Mouse (Mus musculus) MEL (cell line): ENCODE results near the gene G6pc3. TPM values are rescaled to one million over a fixed set of nuclear protein-coding genes. Genes with fewer than 3 reads are reported as not detected.

Experiments
- DNase-seq: peaks from one replicate; pipeline ENCODE4 v3.0.0; 2011; ENCODE audit warnings: low read depth, low spot score
- H3K27ac ChIP-seq: 2 replicates; pipeline ENCODE4 v1.5.1; 2012; ENCODE audit warnings: low read depth, mild to moderate bottlenecking, control low read depth, low read length, moderate library complexity; ENCODE audit not compliant: control insufficient read depth
- H3K27me3 ChIP-seq, 2 experiments: fragments of 150-350 bp in 1 of 2; sonication (generic) in 1 of 2; 2 replicates each; pipeline ENCODE4 v1.6.1; 2012; ENCODE audit warnings: low read length in 2 of 2, mild to moderate bottlenecking in 2 of 2, improper control_type of control experiment in 1 of 2, moderate library complexity in 1 of 2; ENCODE audit not compliant: insufficient read depth in 2 of 2, control insufficient read depth in 1 of 2
- H3K36me3 ChIP-seq, 2 experiments: 2 replicates each; pipeline ENCODE4 v1.6.1; 2012 to 2014; ENCODE audit warnings: low read length in 2 of 2, improper control_type of control experiment in 1 of 2, inconsistent platforms in 1 of 2, mild to moderate bottlenecking in 1 of 2; ENCODE audit not compliant: insufficient read depth in 2 of 2, control insufficient read depth in 1 of 2
- H3K4me1 ChIP-seq, 2 experiments: fragments of 150-350 bp in 1 of 2; sonication (generic) in 1 of 2; 2 replicates each; pipeline ENCODE4 v1.6.1; 2012; ENCODE audit warnings: low read length in 2 of 2, improper control_type of control experiment in 1 of 2, mild to moderate bottlenecking in 1 of 2; ENCODE audit not compliant: insufficient read depth in 2 of 2, control insufficient read depth in 1 of 2
- H3K4me3 ChIP-seq, 2 experiments: fragments of 150-350 bp in 1 of 2; sonication (generic) in 1 of 2; 2 replicates each; pipeline ENCODE4 v1.5.1; 2012; ENCODE audit warnings: low read depth in 2 of 2, low read length in 2 of 2, mild to moderate bottlenecking in 2 of 2, moderate library complexity in 2 of 2, control low read depth in 1 of 2, improper control_type of control experiment in 1 of 2; ENCODE audit not compliant: control insufficient read depth in 1 of 2, insufficient read depth in 1 of 2
- H3K79me2 ChIP-seq: 2 replicates; pipeline ENCODE4 v1.6.1; 2012; ENCODE audit warnings: mild to moderate bottlenecking, low read length, moderate library complexity; ENCODE audit not compliant: control insufficient read depth, poor library complexity, insufficient read depth
- H3K9ac ChIP-seq: 2 replicates; pipeline ENCODE4 v1.6.1; 2012; ENCODE audit warnings: low read depth, mild to moderate bottlenecking, control low read depth, low read length, moderate library complexity; ENCODE audit not compliant: control insufficient read depth, poor library complexity, severe bottlenecking
- H3K9me3 ChIP-seq: fragments of 150-350 bp; sonication (generic); replicated peaks from 2 replicates; pipeline ENCODE4 v1.6.1; 2012; ENCODE audit warnings: mild to moderate bottlenecking, low read length, improper control_type of control experiment, moderate library complexity; ENCODE audit not compliant: insufficient read depth
- CTCF ChIP-seq, 3 experiments: IDR thresholded peaks in 2 of 3; conservative IDR thresholded peaks in 1 of 3; 2 replicates each; pipeline ENCODE4 v1.5.1; 2011 to 2012; ENCODE audit warnings: low read length in 3 of 3, low read depth in 2 of 3, mild to moderate bottlenecking in 2 of 3, improper control_type of control experiment in 1 of 3, inconsistent platforms in 1 of 3, mixed read lengths in 1 of 3, moderate library complexity in 1 of 3; ENCODE audit not compliant: control insufficient read depth in 1 of 3, insufficient read depth in 1 of 3, poor library complexity in 1 of 3, severe bottlenecking in 1 of 3
- E2F4 ChIP-seq: IDR thresholded peaks from 2 replicates; pipeline ENCODE4 v1.6.1; 2011; ENCODE audit warnings: low read depth, low read length, improper control_type of control experiment, borderline replicate concordance
- ELF1 ChIP-seq: IDR thresholded peaks from 2 replicates; pipeline ENCODE4 v1.6.1; 2014; ENCODE audit warnings: low read depth, mild to moderate bottlenecking, inconsistent platforms, low read length, improper control_type of control experiment, moderate library complexity
- GABPA ChIP-seq: IDR thresholded peaks from 2 replicates; pipeline ENCODE4 v1.6.1; 2012; ENCODE audit warnings: low read depth, mild to moderate bottlenecking, inconsistent platforms, low read length, improper control_type of control experiment, moderate library complexity
- HCFC1 ChIP-seq: IDR thresholded peaks from 2 replicates; pipeline ENCODE4 v1.6.1; 2012; ENCODE audit warnings: low read depth, mild to moderate bottlenecking, inconsistent platforms, low read length, improper control_type of control experiment, moderate library complexity
- JUND ChIP-seq: IDR thresholded peaks from 2 replicates; pipeline ENCODE4 v1.6.1; 2011; ENCODE audit warnings: low read depth, mild to moderate bottlenecking, improper control_type of control experiment, low read length
- KAT2A ChIP-seq: conservative IDR thresholded peaks from 2 replicates; pipeline ENCODE4 v1.6.1; 2012; ENCODE audit warnings: low read depth, low read length, improper control_type of control experiment, inconsistent platforms
- MAZ ChIP-seq: IDR thresholded peaks from 2 replicates; pipeline ENCODE4 v1.6.1; 2012; ENCODE audit warnings: low read depth, mild to moderate bottlenecking, inconsistent platforms, low read length, improper control_type of control experiment
- MXI1 ChIP-seq: IDR thresholded peaks from 2 replicates; pipeline ENCODE4 v1.6.1; 2011; ENCODE audit warnings: mild to moderate bottlenecking, low read depth, low read length, improper control_type of control experiment
- MYC ChIP-seq: IDR thresholded peaks from 2 replicates; pipeline ENCODE4 v1.6.1; 2011; ENCODE audit warnings: low read depth, mild to moderate bottlenecking, low read length, improper control_type of control experiment, moderate library complexity
- NELFE ChIP-seq: IDR thresholded peaks from 2 replicates; pipeline ENCODE4 v1.6.1; 2011; ENCODE audit warnings: low read depth, low read length, improper control_type of control experiment
- NRF1 ChIP-seq: IDR thresholded peaks from 2 replicates; pipeline ENCODE4 v1.6.1; 2014; ENCODE audit warnings: low read depth, mild to moderate bottlenecking, inconsistent platforms, low read length, improper control_type of control experiment, moderate library complexity; ENCODE audit not compliant: poor library complexity, insufficient read depth, severe bottlenecking
- POLR2A ChIP-seq, 2 experiments: IDR thresholded peaks; 2 replicates each; pipeline ENCODE4 v1.6.1; 2011 to 2012; ENCODE audit warnings: low read length in 2 of 2, mild to moderate bottlenecking in 2 of 2, control low read depth in 1 of 2, improper control_type of control experiment in 1 of 2, low read depth in 1 of 2, moderate library complexity in 1 of 2; ENCODE audit not compliant: control insufficient read depth in 1 of 2, insufficient read depth in 1 of 2, poor library complexity in 1 of 2
- RAD21 ChIP-seq: IDR thresholded peaks from 2 replicates; pipeline ENCODE4 v1.6.1; 2011; ENCODE audit warnings: mild to moderate bottlenecking, low read depth, low read length, improper control_type of control experiment
- RCOR1 ChIP-seq: IDR thresholded peaks from 2 replicates; pipeline ENCODE4 v1.6.1; 2012; ENCODE audit warnings: low read depth, mild to moderate bottlenecking, inconsistent platforms, low read length, improper control_type of control experiment
- SIN3A ChIP-seq: IDR thresholded peaks from 2 replicates; pipeline ENCODE4 v1.6.1; 2012; ENCODE audit warnings: low read length, improper control_type of control experiment, inconsistent platforms
- SMC3 ChIP-seq: IDR thresholded peaks from 2 replicates; pipeline ENCODE4 v1.6.1; 2011; ENCODE audit warnings: low read depth, low read length, improper control_type of control experiment
- TBP ChIP-seq: IDR thresholded peaks from 2 replicates; pipeline ENCODE4 v1.8.0; 2011; ENCODE audit warnings: low read depth, low read length, improper control_type of control experiment
- TCF12 ChIP-seq: IDR thresholded peaks from 2 replicates; pipeline ENCODE4 v1.6.1; 2014; ENCODE audit warnings: low read depth, mild to moderate bottlenecking, inconsistent platforms, low read length, improper control_type of control experiment, moderate library complexity
- UBTF ChIP-seq: IDR thresholded peaks from 2 replicates; pipeline ENCODE4 v1.6.1; 2012; ENCODE audit warnings: low read depth, mild to moderate bottlenecking, inconsistent platforms, low read length, improper control_type of control experiment, moderate library complexity, borderline replicate concordance; ENCODE audit not compliant: insufficient read depth
- USF2 ChIP-seq, 2 experiments: IDR thresholded peaks; 2 replicates each; pipeline ENCODE4 v1.6.1; 2011 to 2012; ENCODE audit warnings: improper control_type of control experiment in 2 of 2, low read length in 2 of 2, borderline replicate concordance in 1 of 2, inconsistent platforms in 1 of 2, low read depth in 1 of 2, mild to moderate bottlenecking in 1 of 2; ENCODE audit not compliant: insufficient read depth in 1 of 2
- ZKSCAN1 ChIP-seq: IDR thresholded peaks from 2 replicates; pipeline ENCODE4 v1.6.1; 2012; ENCODE audit warnings: low read depth, mild to moderate bottlenecking, inconsistent platforms, low read length, improper control_type of control experiment, moderate library complexity
- ZMIZ1 ChIP-seq: IDR thresholded peaks from 2 replicates; pipeline ENCODE4 v1.6.1; 2012; ENCODE audit warnings: low read depth, mild to moderate bottlenecking, inconsistent platforms, low read length, improper control_type of control experiment, moderate library complexity
- polyA plus RNA-seq, 2 experiments: library from polyadenylated mRNA; stranded (reverse) in 1 of 2; unstranded in 1 of 2; fragments of >175 nt in 1 of 2; fragments of >200 nt in 1 of 2; gene quantifications; 2 replicates each; pipeline versions ENCODE4 v1.2.1 to v1.2.4; 2012; ENCODE audit warnings: low replicate concordance in 2 of 2, low read depth in 1 of 2; ENCODE audit not compliant: insufficient read length in 2 of 2, insufficient read depth in 1 of 2, missing spikeins in 1 of 2
- total RNA-seq: library from RNA; depleted of rRNA; stranded (reverse); fragments of 300-350 nt; gene quantifications from 2 replicates; pipeline ENCODE4 v1.2.3, GENCODE M21; 2012

Gene G6pc3
- total and polyA plus RNA-seq, 3 experiments: 48.9 to 104 TPM; not detected in 1

- no peak for TF ChIP-seq MXI1
- peak in 2 of 3 experiments; percentile 13 to 14; a peak in 2 of 6 replicates for TF ChIP-seq CTCF (IDR thresholded peaks at IDR 0.05 in 2 of 3, conservative IDR thresholded peaks at IDR 0.05 in 1 of 3; ENCODE audit: control insufficient read depth in 1 of 3, insufficient read depth in 1 of 3, low read depth in 2 of 3, low read length in 3 of 3, poor library complexity in 1 of 3, severe bottlenecking in 1 of 3)
- Histone ChIP-seq H3K4me3 (peak overlapping the region; percentile 46 to 75), H3K4me1 (peaks cover 0 to 16% of the 10 kb centered on the region in 2 experiments; a peak in 2 of 4 replicates), H3K27ac (no peak overlapping the region), H3K27me3 (no peaks in the 10 kb centered on the region), H3K9ac (peak overlapping the region; percentile 71), H3K79me2 (no peaks in the 10 kb centered on the region), H3K36me3 (no peaks in the 10 kb centered on the region), H3K9me3 (no peaks in the 10 kb centered on the region)
- DNase-seq: peak; percentile 87
These were observed 44.4 kb upstream of the G6pc3 start for GRCm38 (mm10) chr11:102144957-102145470.

GRCm38 (mm10) chr11:102145471-102146001 is 43.9 kb upstream of the G6pc3 start, which contains the start of gene Nags:
TSS of gene Nags (plus strand) at chr11:102145513.
- TF ChIP-seq NRF1: no peak
- peak; percentile 50; the same call in 1 of the 2 replicates for TF ChIP-seq MXI1
- peak; percentile 26 to 46; a peak in 2 of 4 replicates for TF ChIP-seq POLR2A (IDR thresholded peaks at IDR 0.05; ENCODE audit: control insufficient read depth in 1 of 2, insufficient read depth in 1 of 2, low read depth in 1 of 2, low read length in 2 of 2, poor library complexity in 1 of 2)
- no peak for TF ChIP-seq RCOR1
- peak; percentile 48 for TF ChIP-seq ZMIZ1
- TF ChIP-seq SIN3A: peak; percentile 43
- TF ChIP-seq HCFC1: peak; percentile 42
- no peak for TF ChIP-seq KAT2A
- TF ChIP-seq NELFE: peak; percentile 46; the same call in 1 of the 2 replicates
- TF ChIP-seq SMC3: no peak
- TF ChIP-seq MAZ: 0 out of 2 replicates have a peak, but pooled peaks have one; percentile 42
- TF ChIP-seq E2F4: no peak
- H3K27ac ChIP-seq: 0 out of 2 replicates have a peak within 1 kb of the TSS, but pooled peaks have one; percentile 10
- no peaks in the 10 kb centered on the region for H3K36me3 ChIP-seq
- H3K4me1 ChIP-seq: peaks cover 0 to 16% of the 10 kb centered on the region in 2 experiments; a peak in 2 of 4 replicates
- H3K9me3 ChIP-seq: no peaks in the 10 kb centered on the region
- H3K9ac ChIP-seq: peak within 1 kb of the TSS; percentile 71
- peak within 1 kb of the TSS; percentile 46 to 75 for H3K4me3 ChIP-seq
- H3K79me2 ChIP-seq: no peaks in the 10 kb centered on the region
- H3K27me3 ChIP-seq: no peaks in the 10 kb centered on the region
- peak; percentile 62 for DNase-seq

GRCm38 (mm10) chr11:102146005-102146404 is 43.4 kb upstream of the G6pc3 start:
- no peak overlapping the region for H3K27ac ChIP-seq
- peak overlapping the region; percentile 71 for H3K9ac ChIP-seq
- no peaks in the 10 kb centered on the region for H3K9me3 ChIP-seq
- no peaks in the 10 kb centered on the region for H3K27me3 ChIP-seq
- no peaks in the 10 kb centered on the region for H3K36me3 ChIP-seq
- H3K79me2 ChIP-seq: no peaks in the 10 kb centered on the region
- peak overlapping the region; percentile 46 to 75 for H3K4me3 ChIP-seq
- peak; percentile 72 for DNase-seq
- peaks cover 0 to 14% of the 10 kb centered on the region in 2 experiments; a peak in 2 of 4 replicates for H3K4me1 ChIP-seq
- TF ChIP-seq RCOR1 (no peak), ELF1 (no peak), TCF12 (0 out of 2 replicates have a peak, but pooled peaks have one; percentile 22), MXI1 (0 out of 2 replicates have a peak, but pooled peaks have one; percentile 7), HCFC1 (no peak), MYC (no peak), ZKSCAN1 (no peak), JUND (no peak), RAD21 (no peak), USF2 (IDR thresholded peaks at IDR 0.05; ENCODE audit: borderline replicate concordance in 1 of 2, insufficient read depth in 1 of 2, low read depth in 1 of 2, low read length in 2 of 2) (no peak), UBTF (no peak), KAT2A (no peak), MAZ (peak; percentile 53; the same call in 1 of the 2 replicates), GABPA (no peak), SIN3A (no peak), TBP (peak; percentile 49; the same call in 1 of the 2 replicates), SMC3 (no peak)
